Mouse (Mus musculus): ENCODE data around the gene Ace.

- TF ChIP-seq HCFC1 (IDR thresholded peaks at IDR 0.05; ENCODE audit: borderline replicate concordance, insufficient read depth, low read length) (no peak), MAFK (IDR thresholded peaks at IDR 0.05; ENCODE audit: insufficient read depth, low read depth, low read length) (no peak), ZC3H11A (IDR thresholded peaks at IDR 0.05; ENCODE audit: borderline replicate concordance, low read depth, low read length) (no peak)
Measured at GRCm38 (mm10) chr11:105959355-105959754, 8.4 kb upstream of the Ace start.
